Comparison of ENCODE assay signal across 7 mouse cellular contexts in the genomic region with DNA sequence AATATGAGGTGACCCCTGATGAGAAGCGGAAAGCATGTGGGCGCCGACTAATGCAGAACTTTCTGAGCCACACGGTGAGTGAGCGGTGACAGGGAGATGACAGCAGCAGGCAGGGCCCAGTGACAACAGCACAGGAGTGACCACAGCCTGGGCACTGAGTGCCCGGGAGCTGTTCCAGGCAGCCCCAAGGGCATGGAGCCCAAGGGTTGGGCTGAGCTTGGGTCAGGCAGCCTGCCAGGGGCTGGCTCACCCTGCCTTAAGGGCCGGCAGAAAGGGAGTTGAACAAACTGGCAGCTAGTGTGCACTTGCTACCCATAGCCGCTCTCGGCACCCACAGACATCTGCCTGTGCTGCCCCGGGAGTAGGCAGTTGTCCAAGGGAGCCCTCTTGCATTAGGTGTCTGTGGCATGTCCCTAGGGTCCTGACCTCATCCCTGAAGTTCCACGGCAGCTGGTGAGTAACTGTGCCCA. TPM values are rescaled to one million over a fixed set of nuclear protein-coding genes. Genes with fewer than 3 reads are reported as not detected.
DNase-seq lines count a peak whose midpoint lies in the region; ATAC-seq and TF ChIP-seq lines count a peak whose summit lies in the region.

No protein-coding gene starts in this region.

- intact Hi-C loops in left cerebral cortex, adult 2 months (cut with DNase I) = no loop called here

- TF ChIP-seq CTCF in left cerebral cortex, adult 2 months (IDR thresholded peaks at IDR 0.05) = no peak
- no peak for TF ChIP-seq CTCF in lung, adult 2 months (IDR thresholded peaks at IDR 0.05; ENCODE audit: insufficient read depth, low read length)

- no peak for ATAC-seq in megakaryocyte, adult 5-6 weeks (ENCODE audit: poor library complexity, severe bottlenecking)

- peaks cover 26% of the 10 kb centered on the region for H3K4me1 ChIP-seq in lung, adult 2 months (ENCODE audit: control insufficient read depth, insufficient read depth, low read length)

- no peak overlapping the region for H3K4me3 ChIP-seq in left cerebral cortex, adult 2 months
- no peak overlapping the region for H3K4me3 ChIP-seq in lung, adult 2 months (replicated peaks; ENCODE audit: extremely low read depth, low read depth, low read length)

- TF ChIP-seq POLR2A in lung, adult 2 months (IDR thresholded peaks at IDR 0.05; ENCODE audit: borderline replicate concordance, extremely low read depth, low read depth, low read length) = no peak

- WGBS in lung, adult 2 months = 57% methylated on average over 11 of the region's 11 CpGs

- peak; percentile 42 to 59 for DNase-seq in left cerebral cortex, adult 2 months (ENCODE audit: extremely low spot score in 1 of 2, low spot score in 2 of 2)
- no peak for DNase-seq in left cerebral cortex, adult 11 months (ENCODE audit: low spot score)
- DNase-seq in adrenal gland, adult 18-20 months (ENCODE audit: low spot score in 2 of 2) = peak; percentile 59 to 63
- DNase-seq in gastrocnemius, adult 8-10 months (ENCODE audit: low spot score in 2 of 2) = peak; percentile 81 to 90
- DNase-seq in lung, adult 2 months = peak; percentile 45
- no peak for DNase-seq in urinary bladder, postnatal 25 days (ENCODE audit: low spot score)

- H3K27ac ChIP-seq in left cerebral cortex, adult 2 months = no peak overlapping the region

RNA-seq across cellular contexts. Expression of a gene that starts 5.7 kb away (rescaled TPM):
- total RNA-seq in left cerebral cortex, adult 2 months (2021) = 10 to 100 TPM; 61.2 to 66.2 TPM
- 10 to 100 TPM; 27.1 to 33.1 TPM for total RNA-seq in adrenal gland, adult 18-20 months (2021)
- 1 to 10 TPM; 6.9 to 9.7 (median 9.4) TPM for total RNA-seq in gastrocnemius, adult 8-10 months (2022)
- 45.2 and 55.5 TPM in 2 replicates for polyA plus RNA-seq in lung, adult 2 months (2012; rRNA removed)
- 87.3 and 89.9 TPM in 2 replicates for total RNA-seq in megakaryocyte, adult 5-6 weeks (2015)
- 144 and 155 TPM in 2 replicates for total RNA-seq in megakaryocyte, adult 5-6 weeks (2017)

RNA-seq across cellular contexts. Expression of a gene that starts 13.5 kb away (rescaled TPM):
- 10 to 100 TPM; 77.6 to 80.2 TPM for total RNA-seq in left cerebral cortex, adult 2 months (2021)
- 1 to 10 TPM; 1.9 to 2.2 TPM for total RNA-seq in adrenal gland, adult 18-20 months (2021)
- under 1 TPM in 2 of 4 experiments, not detected in 2; 0.20 to 0.39 TPM for total RNA-seq in gastrocnemius, adult 8-10 months (2022)
- polyA plus RNA-seq in lung, adult 2 months (2012; rRNA removed) = 5.6 and 9.6 TPM in 2 replicates
- total RNA-seq in megakaryocyte, adult 5-6 weeks (2015) = 1.1 and 1.2 TPM in 2 replicates
- total RNA-seq in megakaryocyte, adult 5-6 weeks (2017) = 1.4 and 1.8 TPM in 2 replicates

RNA-seq across cellular contexts. Expression of a gene that starts 24.0 kb away (rescaled TPM):
- total RNA-seq in left cerebral cortex, adult 2 months (2021) = 1 to 10 TPM in 1 of 2 experiments, under 1 TPM in 1; 0.95 to 1.3 TPM
- total RNA-seq in adrenal gland, adult 18-20 months (2021) = not detected
- total RNA-seq in gastrocnemius, adult 8-10 months (2022) = not detected
- 0.19 and 0.36 TPM in 2 replicates for polyA plus RNA-seq in lung, adult 2 months (2012; rRNA removed)
- 0.13 and 0.21 TPM in 2 replicates for total RNA-seq in megakaryocyte, adult 5-6 weeks (2015)
- not detected in 2 replicates for total RNA-seq in megakaryocyte, adult 5-6 weeks (2017)

RNA-seq across cellular contexts. Expression of a gene that starts 35.5 kb away (rescaled TPM):
- not detected for total RNA-seq in left cerebral cortex, adult 2 months (2021)
- not detected for total RNA-seq in adrenal gland, adult 18-20 months (2021)
- total RNA-seq in gastrocnemius, adult 8-10 months (2022) = not detected
- polyA plus RNA-seq in lung, adult 2 months (2012; rRNA removed) = not detected in 2 replicates
- total RNA-seq in megakaryocyte, adult 5-6 weeks (2015) = not detected in 2 replicates
- not detected in 2 replicates for total RNA-seq in megakaryocyte, adult 5-6 weeks (2017)

RNA-seq across cellular contexts. Expression of a gene that starts 37.4 kb away (rescaled TPM):
- total RNA-seq in left cerebral cortex, adult 2 months (2021) = 100 to 1,000 TPM; 303 to 325 TPM
- total RNA-seq in adrenal gland, adult 18-20 months (2021) = 10 to 100 TPM; 11.1 to 16.2 TPM
- 1 to 10 TPM; 2.9 to 4.0 (median 3.4) TPM for total RNA-seq in gastrocnemius, adult 8-10 months (2022)
- 20.6 and 21.6 TPM in 2 replicates for polyA plus RNA-seq in lung, adult 2 months (2012; rRNA removed)
- total RNA-seq in megakaryocyte, adult 5-6 weeks (2015) = 0.18 TPM in 1 of 2 replicates, not detected in the other
- total RNA-seq in megakaryocyte, adult 5-6 weeks (2017) = 0.57 and 2.9 TPM in 2 replicates

Comparison
In these comparisons a context has a peak if more than half of its experiments do, and no peak if none do; other contexts are left out.
1. DNase-seq: peak in left cerebral cortex, adult 2 months (2 of 2), adrenal gland, adult 18-20 months (2 of 2), gastrocnemius, adult 8-10 months (2 of 2) and lung, adult 2 months (single experiment); none in left cerebral cortex, adult 11 months (single experiment) and urinary bladder, postnatal 25 days (single experiment).
2. RNA of a gene that starts 13.5 kb away (total RNA-seq): 77.6 to 80.2 TPM in left cerebral cortex, adult 2 months; 1.9 to 2.2 TPM in adrenal gland, adult 18-20 months, 1.1 to 1.8 TPM in megakaryocyte, adult 5-6 weeks and 0.20 to 0.39 TPM in gastrocnemius, adult 8-10 months; every median in the first group is over 10 times any median in the second.